Mouse (Mus musculus) MEL-GATA-1-ER (cell line): ENCODE measurements at regions not wholly inside any gene's neighbourhood (a gene's known extent, or its start where the extent isn't known, plus 50 kb on each side); places are given as distances from the start of the nearest gene placed in this dataset.
A peak's percentile ranks its signal among the peaks of the same experiment; 100 is the strongest.
"Not testable (repeated sequence)": the region's sequence is repeated elsewhere in the genome, so short reads cannot be mapped to it uniquely, and the experiment has no call there.

Experiments
- DNase-seq: peaks from one replicate; pipeline ENCODE4 v3.0.0-alpha.2; 2012; ENCODE audit warnings: low read depth; ENCODE audit errors: extremely low read depth

DNA sequence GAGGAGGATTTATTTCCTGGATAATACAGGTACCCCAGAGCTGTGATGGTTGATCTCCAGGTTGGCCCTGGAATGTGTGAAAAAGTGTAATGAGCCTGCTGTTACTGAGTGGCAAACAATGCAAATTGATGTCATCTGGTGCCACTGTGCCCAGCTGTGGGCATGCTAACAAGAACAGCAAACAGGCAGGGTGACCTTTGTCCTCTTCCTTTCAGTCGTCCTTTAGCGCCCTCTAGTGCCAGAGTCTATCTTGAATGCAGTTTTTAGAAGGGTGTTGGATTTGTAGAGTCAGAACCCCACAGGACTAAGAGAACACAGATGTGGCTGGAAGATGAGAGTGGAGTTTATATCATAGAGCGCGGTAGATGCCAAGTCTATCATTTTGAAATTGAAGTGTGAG lies 164.3 kb downstream of the Sdhaf3 start:
- peak; percentile 12 for DNase-seq

DNA sequence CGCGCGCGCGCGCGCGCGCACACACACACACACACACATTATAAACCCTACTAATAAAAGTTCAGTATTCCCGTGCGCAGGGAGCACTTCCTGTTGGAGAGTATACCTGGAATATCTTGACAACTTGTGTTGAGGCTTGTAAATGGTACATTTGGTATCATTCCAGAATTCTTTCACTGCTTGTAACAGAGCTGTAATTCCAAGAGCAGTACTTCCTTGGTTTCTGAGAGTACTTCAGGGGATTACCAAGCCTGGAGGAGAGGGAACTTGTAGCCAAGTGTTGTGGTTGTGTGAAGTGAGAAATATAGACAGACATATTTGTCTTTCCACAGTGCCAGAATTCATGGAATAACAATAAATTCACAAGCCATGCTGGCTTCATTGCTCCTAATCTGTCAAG lies 177.2 kb downstream of the Sdhaf3 start:
- DNase-seq: no peak

DNA sequence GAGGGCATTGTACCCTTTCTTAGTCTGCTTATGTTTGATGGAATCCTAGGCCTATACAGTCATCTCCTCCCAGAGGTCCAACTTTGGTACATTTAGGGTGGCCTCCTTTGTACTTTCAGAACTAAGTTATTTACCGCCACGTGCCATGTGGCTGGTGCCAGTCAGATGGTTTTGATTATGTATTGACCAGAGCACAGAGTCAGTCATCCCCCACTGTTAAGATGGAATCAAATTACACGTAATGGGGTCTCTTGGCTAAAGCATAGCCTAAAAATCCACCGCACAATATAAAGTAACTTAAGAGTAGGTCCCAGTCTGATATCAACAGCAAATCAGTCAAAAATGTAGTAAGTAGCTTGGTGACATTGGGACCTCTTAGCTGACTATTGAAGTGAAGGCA lies 178.3 kb downstream of the Sdhaf3 start:
- DNase-seq: no peak

DNA sequence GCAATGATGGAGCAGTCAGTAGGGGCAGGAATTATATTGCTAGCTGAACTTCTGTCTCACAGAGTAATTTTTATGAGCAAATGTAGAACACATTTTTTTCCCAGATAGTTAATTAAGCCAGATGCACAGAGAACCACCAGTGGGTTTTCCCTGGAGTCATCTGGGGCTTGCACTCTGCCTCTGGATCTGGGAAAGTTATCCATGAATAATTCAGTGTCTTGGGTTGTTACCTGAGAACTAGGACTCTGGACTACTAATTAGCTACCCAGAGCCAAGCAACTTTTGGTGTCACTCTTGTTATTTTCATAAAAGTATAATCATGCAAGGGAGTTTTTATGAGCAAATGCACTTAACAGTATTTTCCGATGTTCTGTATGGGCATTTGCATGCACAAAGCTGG lies 179.1 kb downstream of the Sdhaf3 start:
- no peak for DNase-seq

DNA sequence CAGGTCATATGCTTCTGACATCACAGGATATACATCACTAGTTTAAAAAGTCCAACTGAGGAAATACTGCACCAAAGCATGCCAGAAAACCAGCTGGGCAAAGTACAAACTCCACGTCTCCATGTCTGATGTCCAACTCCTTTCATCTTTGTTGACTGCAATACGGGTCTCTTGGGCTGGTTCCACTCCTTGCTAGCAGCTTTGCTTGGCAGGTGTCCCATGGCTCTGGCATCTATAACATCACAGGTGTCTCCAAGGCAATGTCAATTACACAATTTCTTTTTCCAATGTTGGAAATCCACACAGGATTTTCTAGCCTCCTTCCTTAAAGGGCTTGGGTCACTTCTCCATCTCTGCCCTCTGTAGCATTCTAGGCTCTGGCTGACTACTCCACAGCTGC lies 225.9 kb downstream of the Sdhaf3 start:
- DNase-seq: no peak

DNA sequence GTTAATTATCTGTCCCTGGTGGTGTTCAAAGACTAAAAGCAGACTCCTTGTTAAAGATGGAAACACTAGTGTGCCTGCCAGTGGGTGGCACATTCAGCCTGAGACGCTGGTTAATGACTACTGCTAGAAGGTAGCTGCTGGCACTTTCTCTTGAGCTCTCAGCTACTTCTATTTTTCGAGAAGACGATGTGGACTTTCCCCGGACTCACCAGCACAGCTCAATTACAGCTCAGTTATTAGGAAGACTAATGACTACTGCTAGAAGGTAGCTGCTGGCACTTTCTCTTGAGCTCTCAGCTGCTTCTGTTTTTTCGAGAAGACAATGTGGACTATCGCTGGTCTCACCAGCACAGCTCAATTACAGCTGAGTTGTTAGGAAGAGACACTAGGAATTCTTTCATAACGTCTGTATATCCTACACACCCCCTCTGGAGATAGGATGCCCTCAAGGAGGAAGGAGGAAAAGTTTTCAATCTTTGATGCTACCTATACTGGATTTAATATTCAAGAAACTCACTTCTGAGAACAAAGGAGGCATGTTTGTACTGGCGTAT lies 243.3 kb downstream of the Sdhaf3 start:
- DNase-seq: no peak

DNA sequence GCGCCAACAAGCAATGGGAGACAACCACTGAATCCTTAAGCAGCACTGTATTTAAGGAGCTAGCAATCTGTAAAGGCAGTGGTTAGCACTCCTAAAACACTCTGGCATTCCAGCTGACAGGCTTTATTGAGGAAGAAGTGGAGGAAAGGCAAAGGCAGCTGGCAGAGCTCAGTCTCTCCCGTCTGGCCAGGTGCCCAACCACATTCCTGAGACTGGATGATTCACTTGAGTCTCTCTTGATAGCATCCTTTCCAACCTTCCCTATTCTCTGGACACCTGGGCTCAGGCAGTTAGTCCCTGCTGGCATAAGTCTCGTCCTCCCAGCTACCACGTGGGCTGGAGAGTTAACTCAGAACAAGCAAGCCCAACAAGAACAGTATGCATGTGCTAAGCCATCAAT lies 260.1 kb downstream of the Sdhaf3 start:
- no peak for DNase-seq

DNA sequence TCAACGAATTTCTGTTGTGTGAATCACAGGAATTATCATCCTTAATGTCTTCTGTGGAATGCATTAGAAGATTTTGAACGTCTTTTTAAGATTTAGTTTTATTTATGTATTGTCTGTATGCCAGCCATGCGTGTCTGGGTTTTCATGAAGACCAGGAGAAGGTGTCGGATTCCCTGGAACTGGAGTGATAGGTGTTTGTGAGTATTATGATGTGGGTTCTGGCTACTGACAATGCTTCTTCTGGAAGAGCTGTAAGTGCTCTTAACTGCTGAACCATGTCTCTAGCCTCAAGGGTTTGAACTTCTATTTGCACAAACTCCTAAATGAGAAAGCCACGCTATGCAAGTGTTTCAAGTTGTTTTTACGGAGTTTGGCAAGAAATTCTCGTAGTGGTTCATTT lies 296.5 kb downstream of the Sdhaf3 start:
- no peak for DNase-seq

DNA sequence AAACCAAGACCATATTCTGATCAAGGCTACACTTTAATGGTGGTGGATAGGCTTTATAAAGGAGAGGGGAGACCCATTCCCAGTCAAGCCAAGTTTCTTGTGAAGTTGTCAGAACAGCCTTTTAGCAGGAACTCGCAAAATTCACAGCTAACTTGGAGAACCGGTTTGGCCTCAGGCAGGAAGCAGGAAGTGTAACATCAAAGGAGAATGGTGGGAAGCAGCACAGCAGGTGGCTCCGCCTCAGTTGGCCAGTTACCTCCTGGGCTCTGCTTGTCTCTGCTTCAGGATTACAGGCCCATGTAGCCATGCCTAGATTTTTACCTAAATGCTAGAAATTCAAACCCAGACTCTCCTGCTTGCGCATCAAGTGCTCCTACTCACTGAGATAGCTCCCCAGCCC lies 277.2 kb upstream of the Tac1 start:
- DNase-seq: no peak

DNA sequence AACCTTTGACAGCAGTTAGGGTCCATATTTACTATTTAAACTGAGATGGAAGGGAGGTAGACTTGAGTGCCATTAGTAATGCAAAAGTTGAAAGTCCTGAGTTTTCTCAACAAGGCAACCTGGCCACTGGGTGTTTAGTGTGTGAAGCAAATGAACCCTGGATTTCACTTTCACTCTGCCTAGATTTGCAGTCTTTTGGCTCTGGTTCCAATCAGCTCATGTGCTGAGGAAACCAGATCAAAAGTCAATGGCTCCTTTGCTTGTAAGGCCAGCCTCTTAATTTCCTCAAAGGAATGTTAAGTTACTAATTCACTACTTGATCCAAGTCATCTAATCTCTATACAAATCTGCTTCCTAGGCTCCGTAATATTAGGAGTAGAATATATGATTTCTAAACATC lies 247.7 kb upstream of the Tac1 start:
- no peak for DNase-seq

DNA sequence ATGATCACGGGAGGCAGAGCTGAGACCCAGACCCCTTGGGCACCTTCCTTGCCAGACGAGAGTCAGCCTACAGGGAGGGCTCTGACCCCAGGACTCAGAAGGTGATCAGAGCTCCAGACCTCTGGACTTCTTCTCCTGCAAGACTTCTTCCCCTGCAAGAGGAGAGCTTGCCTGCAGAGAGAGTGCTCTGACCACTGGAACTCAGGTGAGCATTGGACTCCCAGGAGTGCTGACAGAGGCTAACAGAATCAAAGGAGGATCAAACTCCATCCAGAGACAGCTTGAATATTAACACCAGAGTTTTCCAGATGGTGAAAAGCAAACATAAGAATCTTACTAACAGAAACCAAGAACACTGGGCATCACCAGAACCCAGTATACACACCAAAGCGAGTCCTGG lies 241.2 kb upstream of the Tac1 start:
- no peak for DNase-seq

DNA sequence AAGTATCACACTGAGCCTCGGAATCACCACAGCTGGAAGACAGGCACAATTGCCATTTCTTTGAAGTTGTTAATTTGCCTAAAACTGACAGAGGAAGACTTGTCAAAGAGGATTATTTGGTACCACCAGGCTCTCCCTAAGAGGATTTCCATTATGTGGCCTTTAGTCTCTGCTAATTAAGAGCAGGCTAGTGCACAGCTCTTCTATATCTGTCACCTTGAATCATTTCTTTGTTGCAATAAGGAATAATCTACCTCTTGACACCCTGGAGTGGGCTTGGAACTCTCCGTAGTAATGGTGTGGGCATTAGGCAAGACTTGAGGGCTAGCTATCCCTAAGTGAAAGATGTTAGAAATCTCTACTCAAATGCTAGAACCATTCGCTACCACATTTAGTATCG lies 227.7 kb upstream of the Tac1 start:
- DNase-seq: no peak

DNA sequence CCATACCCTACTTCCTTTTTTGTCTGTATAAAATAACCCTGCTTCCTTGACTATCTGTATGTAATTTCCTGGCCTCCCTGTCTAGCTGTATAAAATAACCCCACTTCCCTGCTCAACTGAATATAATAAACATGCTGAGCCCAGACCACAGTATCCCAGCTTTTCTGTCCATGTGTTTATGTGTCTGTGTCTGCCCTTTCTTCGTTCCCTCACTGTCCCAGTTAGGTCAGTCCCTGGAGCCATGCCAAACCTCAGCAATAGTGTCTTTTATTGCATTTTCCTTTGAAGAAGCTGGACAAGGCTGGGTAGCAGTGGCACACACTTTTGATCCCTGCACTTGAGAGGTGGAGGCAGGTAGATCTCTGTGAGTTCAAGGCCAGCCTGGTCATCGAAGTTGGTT lies 198.0 kb upstream of the Tac1 start:
- DNase-seq: no peak

DNA sequence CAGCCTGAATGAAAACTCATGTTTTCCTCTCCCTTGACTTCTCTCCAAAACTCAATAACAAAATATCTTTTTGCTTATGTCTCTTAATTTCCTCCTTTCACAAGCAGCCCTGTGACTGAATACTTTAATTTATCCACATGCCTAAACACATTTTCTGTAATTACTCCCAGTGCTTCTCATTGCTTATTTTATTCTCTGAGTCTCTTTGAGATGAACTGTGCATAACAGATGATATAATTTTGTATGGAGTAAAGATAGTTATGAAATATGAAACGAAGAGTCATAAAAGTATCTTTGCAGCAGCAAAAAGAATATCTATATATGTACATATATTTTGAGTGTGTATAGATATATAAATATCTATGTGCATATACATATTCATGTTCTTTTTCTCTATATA lies 187.5 kb upstream of the Tac1 start:
- DNase-seq: no peak

DNA sequence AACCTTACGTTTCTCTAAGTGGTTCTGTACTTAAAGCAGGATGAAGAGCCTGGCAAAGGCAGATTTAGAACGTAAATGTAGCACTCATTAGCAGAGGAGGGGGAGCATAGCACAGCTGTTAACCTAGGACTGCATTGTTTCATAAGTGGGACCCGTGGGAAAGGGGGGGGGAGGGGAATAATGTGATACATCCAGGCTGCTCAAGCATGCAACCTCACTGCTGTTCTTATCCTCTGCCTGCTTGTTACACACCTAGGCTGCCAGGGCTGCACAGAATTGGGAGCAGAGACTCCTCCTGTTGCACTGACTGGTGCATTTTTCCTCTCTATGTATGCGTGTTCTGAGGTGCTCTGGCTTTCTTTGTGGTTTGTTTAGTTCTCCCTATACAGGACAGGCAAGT lies 180.1 kb upstream of the Tac1 start:
- DNase-seq: no peak

DNA sequence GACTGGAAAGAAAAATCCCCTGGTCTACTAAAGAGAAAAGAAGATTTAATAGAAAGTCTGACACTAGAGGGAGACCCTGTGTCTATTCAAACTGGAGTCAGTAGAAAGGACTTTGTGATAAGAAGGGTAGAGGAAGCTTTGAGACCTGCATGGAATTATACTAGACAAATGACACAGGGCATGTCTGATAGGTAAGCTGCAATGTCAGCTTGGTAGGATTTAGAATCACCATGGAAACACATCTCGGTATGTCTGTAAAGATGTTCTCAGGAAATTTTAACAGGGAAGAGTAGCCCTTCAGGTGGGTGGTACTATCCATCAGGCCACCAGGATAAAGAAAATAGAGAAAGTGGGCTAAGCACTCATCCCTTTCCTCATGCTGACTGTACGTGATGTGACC lies 178.8 kb upstream of the Tac1 start:
- no peak for DNase-seq

DNA sequence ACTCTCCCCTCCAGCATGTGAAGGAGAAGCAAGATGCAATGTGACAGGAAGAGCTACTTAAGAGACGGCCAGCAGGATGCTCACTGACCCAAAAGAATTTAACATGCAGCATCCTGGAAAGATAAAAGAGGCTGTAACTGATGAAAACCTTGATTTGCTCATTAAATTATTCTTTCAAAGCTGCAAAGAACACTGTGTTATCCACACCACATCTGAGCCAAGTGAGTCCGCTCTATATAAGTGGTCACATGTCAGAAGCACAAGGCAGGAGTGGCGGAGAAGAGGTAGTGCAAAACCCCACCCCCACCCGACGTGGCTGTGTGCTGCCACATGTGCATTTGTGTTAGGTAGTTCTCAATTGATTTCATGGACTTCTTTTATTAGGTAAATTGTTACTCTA lies 176.0 kb upstream of the Tac1 start:
- no peak for DNase-seq

DNA sequence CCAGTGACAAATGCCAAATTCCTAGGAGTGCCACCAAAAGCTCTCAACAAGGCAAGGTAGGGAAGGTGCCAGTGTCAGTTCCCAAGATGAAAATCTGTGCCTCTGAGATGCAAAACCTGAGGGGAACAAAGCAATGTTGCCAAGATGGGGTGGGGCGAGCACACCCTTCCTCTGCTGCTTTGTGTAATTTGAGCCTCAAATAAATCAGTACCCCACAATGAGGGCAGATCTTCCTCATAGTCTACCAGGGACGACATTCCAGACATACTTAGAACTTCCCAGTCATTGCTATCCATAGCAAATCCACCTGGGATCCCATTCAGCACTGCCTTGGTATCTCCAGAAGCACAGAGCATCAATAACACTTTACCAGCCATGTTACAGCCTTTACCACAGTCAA lies 129.9 kb upstream of the Tac1 start:
- no peak for DNase-seq

DNA sequence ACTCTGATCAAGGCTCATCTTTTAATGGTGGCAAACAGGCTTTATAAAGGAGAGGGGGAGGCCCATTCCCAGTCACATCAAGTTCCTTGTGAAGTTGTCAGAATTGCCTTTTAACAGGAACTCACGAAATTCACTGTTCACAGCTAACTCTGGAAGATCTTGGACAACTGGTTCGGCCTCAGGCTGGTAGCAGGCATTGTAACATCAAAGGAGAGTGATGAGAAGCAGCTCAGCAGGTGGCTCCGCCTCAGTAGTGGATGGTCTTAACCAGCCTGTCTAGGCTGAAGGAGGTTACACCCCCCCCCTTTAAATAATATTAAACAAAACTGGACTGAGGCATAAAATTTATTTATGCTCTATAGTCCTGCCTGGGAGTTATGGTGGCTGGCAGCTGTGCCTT lies 113.0 kb upstream of the Tac1 start:
- DNase-seq: no peak

DNA sequence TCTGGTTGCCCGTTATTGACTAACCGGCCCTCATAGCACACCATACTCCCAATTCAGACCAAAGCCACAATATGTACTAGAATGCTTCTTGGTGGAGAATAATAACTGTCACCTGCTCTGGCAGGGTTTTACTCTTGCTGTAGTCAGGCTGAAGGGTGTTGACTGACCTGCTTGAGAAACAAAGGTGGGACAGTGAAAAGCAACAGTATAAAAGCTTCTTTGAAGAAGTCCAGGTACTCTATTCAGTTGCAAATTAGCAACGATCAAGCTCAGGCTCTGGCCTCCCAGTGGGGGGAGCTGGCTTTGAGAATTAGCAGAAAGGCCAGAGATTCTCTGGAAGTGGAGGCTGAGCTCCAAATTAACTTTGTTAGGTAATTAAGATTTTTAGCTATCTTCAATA lies 112.4 kb upstream of the Tac1 start:
- DNase-seq: not testable (repeated sequence)

DNA sequence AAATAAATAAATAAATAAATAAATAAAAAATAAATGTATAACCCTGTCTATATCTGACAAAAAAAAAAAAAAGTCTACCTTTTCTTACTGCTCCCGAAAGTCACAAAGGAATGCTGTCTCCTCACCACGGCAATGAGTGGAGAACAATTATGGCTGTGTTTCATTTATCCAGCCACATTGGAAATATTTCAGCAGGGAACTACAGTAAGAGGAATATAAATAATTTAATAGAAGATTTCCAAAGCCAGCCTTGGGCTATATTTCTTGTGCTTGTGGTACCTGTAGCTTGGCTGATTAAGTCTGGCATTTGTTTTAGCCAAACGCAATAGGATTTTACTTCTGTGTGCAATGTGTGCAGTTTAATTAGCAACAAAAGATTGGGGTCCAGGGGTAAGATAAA lies 98.8 kb upstream of the Tac1 start:
- DNase-seq: no peak

DNA sequence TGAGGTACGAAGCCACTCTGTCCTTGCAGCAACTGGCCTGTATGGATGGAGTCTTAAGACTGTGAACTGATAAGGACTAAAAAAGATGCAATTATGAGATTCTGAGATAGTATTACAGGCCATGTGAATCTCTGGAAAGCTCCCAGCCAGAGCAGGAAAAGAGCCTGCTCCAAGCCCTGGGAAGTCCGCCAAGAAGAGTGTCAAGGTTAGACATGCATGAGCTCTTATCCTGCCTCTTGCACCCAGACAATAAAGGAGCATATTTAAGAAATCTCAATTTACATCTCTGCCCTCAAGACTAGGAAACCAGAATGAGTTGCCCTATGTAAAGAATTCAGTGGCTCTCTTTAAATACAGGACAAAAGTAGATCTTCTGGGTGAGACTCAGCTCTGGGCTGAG lies 90.8 kb upstream of the Tac1 start:
- no peak for DNase-seq

DNA sequence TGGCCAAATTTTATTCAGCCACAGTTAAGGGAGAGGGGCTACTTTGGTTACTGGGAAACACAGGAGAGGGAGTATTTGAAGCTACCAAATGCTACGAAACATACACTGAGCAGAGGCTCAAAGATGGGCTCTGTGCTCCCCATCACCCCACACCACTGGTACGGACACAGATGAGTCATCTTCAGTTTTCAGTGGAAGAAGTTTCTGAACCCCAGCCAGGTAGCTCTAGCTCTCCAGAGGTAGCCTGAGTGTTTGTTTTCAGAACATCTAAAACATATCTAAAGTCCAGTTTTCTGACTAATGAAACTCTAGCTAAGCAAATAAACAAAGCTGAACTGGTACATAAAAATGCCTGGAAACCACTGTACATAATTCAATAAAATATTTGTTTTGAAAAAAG lies 90.3 kb upstream of the Tac1 start:
- no peak for DNase-seq

DNA sequence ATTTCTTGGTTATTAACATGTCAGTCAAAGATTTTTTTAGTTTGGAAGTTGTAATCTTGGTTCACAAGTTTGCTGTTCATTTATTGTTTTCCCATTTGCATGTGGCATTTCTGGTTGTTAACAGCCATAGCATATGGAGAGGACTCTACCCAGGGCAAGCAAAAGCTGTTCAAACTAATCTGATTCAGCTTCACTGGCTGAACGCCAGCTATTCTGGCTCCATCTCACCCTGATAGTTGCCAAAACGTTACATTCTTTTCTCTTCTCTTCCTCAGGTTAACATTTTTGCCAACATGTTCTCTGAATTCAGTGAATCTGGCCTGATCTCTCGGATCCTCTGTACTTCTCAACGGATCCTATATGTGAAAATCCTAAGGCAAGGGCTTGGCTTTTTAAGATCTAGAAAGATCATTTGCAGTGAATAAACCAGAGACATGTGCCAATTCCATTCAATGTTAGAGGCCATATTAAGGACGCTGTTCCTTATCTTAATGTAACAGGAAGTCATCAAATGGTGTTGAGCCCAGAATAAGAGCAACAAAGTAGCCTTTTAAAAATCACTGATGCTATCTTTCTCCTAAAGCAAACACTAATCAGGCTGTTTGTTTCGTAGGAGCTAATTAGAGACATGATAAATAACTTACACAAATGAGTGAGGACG lies 82.2 kb upstream of the Tac1 start:
- no peak for DNase-seq
